Mouse (Mus musculus): ENCODE measurements at regions not wholly inside any gene's neighbourhood (a gene's known extent, or its start where the extent isn't known, plus 50 kb on each side); places are given as distances from the start of the nearest gene placed in this dataset.

GRCm38 (mm10) chr8:116203631-116204030, 301.1 kb upstream of the Dynlrb2 start:
- no peak for ATAC-seq (replicated peaks; ENCODE audit: extremely low read depth, insufficient read depth, low FRiP score)
- H3K36me3 ChIP-seq (ENCODE audit: control insufficient read depth, insufficient read depth): no peaks in the 10 kb centered on the region
- H3K27me3 ChIP-seq (ENCODE audit: control insufficient read depth, insufficient read depth, low read length): no peaks in the 10 kb centered on the region
- H3K9ac ChIP-seq (ENCODE audit: low read length): no peak overlapping the region
- peaks cover 3% of the 10 kb centered on the region; the same call in 1 of the 2 replicates for H3K9me3 ChIP-seq (replicated peaks; ENCODE audit: control insufficient read depth, low read length)
- no peaks in the 10 kb centered on the region for H3K4me1 ChIP-seq (ENCODE audit: control insufficient read depth, insufficient read depth, low read length)
- no peak overlapping the region for H3K4me2 ChIP-seq (ENCODE audit: low read depth, low read length)
- no peak overlapping the region for H3K27ac ChIP-seq (ENCODE audit: low read length)
- 60% methylated on average over 2 of the region's 2 CpGs for WGBS
- H3K4me3 ChIP-seq (ENCODE audit: low read length): no peak overlapping the region

DNA sequence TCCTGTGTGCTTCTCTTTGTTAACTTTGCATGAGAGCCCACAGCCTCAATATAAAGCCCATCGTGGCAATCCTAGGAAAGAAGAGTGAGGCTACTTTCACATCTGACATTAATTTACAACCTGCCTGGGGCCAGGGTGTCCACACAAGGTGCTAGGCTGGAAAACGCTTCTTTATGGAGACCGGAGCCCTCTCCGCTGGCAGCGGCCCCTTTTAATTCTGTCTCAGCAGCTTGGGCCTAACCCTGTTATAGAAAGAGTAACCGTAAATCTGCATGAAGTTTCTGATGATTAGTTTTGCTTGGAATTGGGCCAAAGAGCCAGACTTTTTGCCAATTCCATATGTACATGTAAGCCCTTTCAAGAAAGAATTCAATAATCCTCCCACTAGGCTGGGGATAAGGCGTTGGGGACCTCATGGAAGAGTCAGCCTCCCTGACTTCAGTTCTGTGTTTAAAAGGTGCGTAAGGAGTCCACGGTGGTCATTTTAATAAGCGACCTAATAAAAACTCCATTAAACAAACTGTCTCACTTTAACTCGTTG, 304.2 kb upstream of the Dynlrb2 start:
- H3K9ac ChIP-seq (ENCODE audit: low read length): no peak overlapping the region
- ATAC-seq (replicated peaks; ENCODE audit: extremely low read depth, insufficient read depth, low FRiP score): no peak
- no peaks in the 10 kb centered on the region for H3K27me3 ChIP-seq (ENCODE audit: control insufficient read depth, insufficient read depth, low read length)
- no peaks in the 10 kb centered on the region for H3K9me3 ChIP-seq (replicated peaks; ENCODE audit: control insufficient read depth, low read length)
- 73% methylated on average over 11 of the region's 11 CpGs for WGBS
- no peak overlapping the region for H3K4me2 ChIP-seq (ENCODE audit: low read depth, low read length)
- no peak overlapping the region for H3K27ac ChIP-seq (ENCODE audit: low read length)
- H3K4me3 ChIP-seq (ENCODE audit: low read length): no peak overlapping the region
- no peaks in the 10 kb centered on the region for H3K36me3 ChIP-seq (ENCODE audit: control insufficient read depth, insufficient read depth)
- no peaks in the 10 kb centered on the region for H3K4me1 ChIP-seq (ENCODE audit: control insufficient read depth, insufficient read depth, low read length)

DNA sequence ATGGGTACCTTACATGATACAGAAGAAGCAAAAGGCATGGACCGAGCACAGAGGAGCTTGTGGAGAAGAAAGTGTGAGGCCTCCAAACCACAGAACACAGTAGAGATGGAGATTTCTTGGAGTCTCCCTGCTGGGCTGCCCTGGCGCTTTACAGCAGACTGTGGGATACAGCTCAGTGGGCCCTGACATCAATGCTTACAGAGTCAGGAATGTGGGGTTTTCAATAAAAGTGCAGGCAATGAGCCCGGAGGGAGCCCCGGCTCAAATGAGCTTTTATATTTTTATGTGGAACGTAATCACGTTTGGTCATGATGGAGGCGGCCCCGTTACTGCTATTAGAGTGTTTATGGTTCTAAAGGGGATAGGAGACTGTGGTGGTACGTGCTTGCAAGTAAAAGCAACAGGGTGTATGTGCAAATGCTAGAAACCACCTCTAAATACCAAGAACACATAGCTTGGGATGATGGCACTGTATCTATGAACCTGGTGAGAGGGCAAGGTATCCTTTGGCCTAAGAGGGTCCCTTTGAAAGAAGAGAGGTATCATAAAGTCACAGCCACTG, 308.1 kb upstream of the Dynlrb2 start:
- no peaks in the 10 kb centered on the region for H3K9me3 ChIP-seq (replicated peaks; ENCODE audit: control insufficient read depth, low read length)
- no peaks in the 10 kb centered on the region for H3K36me3 ChIP-seq (ENCODE audit: control insufficient read depth, insufficient read depth)
- no peak overlapping the region for H3K9ac ChIP-seq (ENCODE audit: low read length)
- no peak for ATAC-seq (replicated peaks; ENCODE audit: extremely low read depth, insufficient read depth, low FRiP score)
- H3K4me2 ChIP-seq (ENCODE audit: low read depth, low read length): no peak overlapping the region
- no peaks in the 10 kb centered on the region for H3K4me1 ChIP-seq (ENCODE audit: control insufficient read depth, insufficient read depth, low read length)
- H3K27ac ChIP-seq (ENCODE audit: low read length): no peak overlapping the region
- H3K4me3 ChIP-seq (ENCODE audit: low read length): no peak overlapping the region
- 85% methylated on average over 9 of the region's 9 CpGs for WGBS
- no peaks in the 10 kb centered on the region for H3K27me3 ChIP-seq (ENCODE audit: control insufficient read depth, insufficient read depth, low read length)

DNA sequence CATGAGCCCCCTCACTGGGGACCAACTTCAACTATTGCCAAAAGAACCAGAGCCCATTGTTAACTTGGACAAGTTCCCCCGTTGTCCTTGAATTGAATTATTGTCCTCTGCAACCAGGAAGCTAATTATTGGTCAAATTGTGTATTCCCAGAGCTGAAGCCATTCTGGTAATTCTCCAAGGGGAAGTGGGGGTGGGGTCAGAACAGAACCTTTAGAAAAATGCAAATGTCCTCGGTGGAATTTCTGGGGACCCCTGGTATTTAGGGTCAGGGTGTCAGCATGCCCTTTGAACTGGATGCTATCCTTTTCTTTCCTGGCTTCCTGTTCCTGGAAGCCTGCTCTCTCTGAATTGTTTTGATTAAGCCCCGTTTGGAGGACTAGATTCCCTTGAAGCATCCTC, 312.7 kb upstream of the Dynlrb2 start:
- no peak overlapping the region for H3K27ac ChIP-seq (ENCODE audit: low read length)
- no peaks in the 10 kb centered on the region for H3K36me3 ChIP-seq (ENCODE audit: control insufficient read depth, insufficient read depth)
- no peaks in the 10 kb centered on the region for H3K27me3 ChIP-seq (ENCODE audit: control insufficient read depth, insufficient read depth, low read length)
- no peaks in the 10 kb centered on the region for H3K4me1 ChIP-seq (ENCODE audit: control insufficient read depth, insufficient read depth, low read length)
- no peak for ATAC-seq (replicated peaks; ENCODE audit: extremely low read depth, insufficient read depth, low FRiP score)
- H3K4me2 ChIP-seq (ENCODE audit: low read depth, low read length): no peak overlapping the region
- WGBS: 51% methylated on average over 3 of the region's 3 CpGs
- H3K4me3 ChIP-seq (ENCODE audit: low read length): no peak overlapping the region
- no peaks in the 10 kb centered on the region for H3K9me3 ChIP-seq (replicated peaks; ENCODE audit: control insufficient read depth, low read length)
- H3K9ac ChIP-seq (ENCODE audit: low read length): no peak overlapping the region

- H3K4me2 ChIP-seq (ENCODE audit: low read depth, low read length): no peak overlapping the region
Measured at GRCm38 (mm10) chr8:116185206-116185605, 319.6 kb upstream of the Dynlrb2 start.

GRCm38 (mm10) chr8:116184241-116184640, 320.5 kb upstream of the Dynlrb2 start:
- ATAC-seq (replicated peaks; ENCODE audit: extremely low read depth, insufficient read depth, low FRiP score): no peak
- H3K27ac ChIP-seq (ENCODE audit: low read length): no peak overlapping the region
- no peaks in the 10 kb centered on the region for H3K27me3 ChIP-seq (ENCODE audit: control insufficient read depth, insufficient read depth, low read length)
- H3K4me3 ChIP-seq (ENCODE audit: low read length): no peak overlapping the region
- 58% methylated on average over 8 of the region's 8 CpGs for WGBS
- no peaks in the 10 kb centered on the region for H3K36me3 ChIP-seq (ENCODE audit: control insufficient read depth, insufficient read depth)
- H3K9ac ChIP-seq (ENCODE audit: low read length): no peak overlapping the region
- no peaks in the 10 kb centered on the region for H3K4me1 ChIP-seq (ENCODE audit: control insufficient read depth, insufficient read depth, low read length)
- H3K9me3 ChIP-seq (replicated peaks; ENCODE audit: control insufficient read depth, low read length): no peaks in the 10 kb centered on the region
- no peak overlapping the region for H3K4me2 ChIP-seq (ENCODE audit: low read depth, low read length)

More at GRCm38 (mm10) chr8:116185206-116185605, 319.6 kb upstream of the Dynlrb2 start:
- Histone ChIP-seq H3K27me3 (ENCODE audit: control insufficient read depth, insufficient read depth, low read length) (no peaks in the 10 kb centered on the region), H3K9me3 (replicated peaks; ENCODE audit: control insufficient read depth, low read length) (no peaks in the 10 kb centered on the region), H3K27ac (ENCODE audit: low read length) (no peak overlapping the region), H3K36me3 (ENCODE audit: control insufficient read depth, insufficient read depth) (no peaks in the 10 kb centered on the region), H3K9ac (ENCODE audit: low read length) (no peak overlapping the region), H3K4me1 (ENCODE audit: control insufficient read depth, insufficient read depth, low read length) (no peaks in the 10 kb centered on the region), H3K4me3 (ENCODE audit: low read length) (no peak overlapping the region)
- 83% methylated on average over 7 of the region's 7 CpGs for WGBS
- no peak for ATAC-seq (replicated peaks; ENCODE audit: extremely low read depth, insufficient read depth, low FRiP score)

DNA sequence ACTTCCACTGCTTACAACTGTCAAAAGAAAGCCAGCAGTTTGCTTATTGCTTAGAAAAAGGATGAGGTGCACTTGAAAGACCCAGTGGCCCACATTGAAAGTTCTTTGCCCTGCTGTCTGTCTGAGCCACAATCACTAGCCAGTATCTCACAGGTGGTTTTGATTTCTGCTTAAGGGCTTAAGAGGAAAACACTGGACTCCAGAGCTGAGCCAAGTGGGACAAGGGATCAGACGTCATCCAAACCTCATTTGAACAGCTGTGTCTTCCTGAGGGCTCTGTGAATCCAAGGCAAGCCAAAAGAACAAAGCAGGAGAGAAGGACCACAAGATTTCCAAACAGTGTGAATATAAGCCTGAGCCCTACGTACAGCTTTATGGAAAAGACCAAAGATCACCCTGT, 326.8 kb upstream of the Dynlrb2 start:
- Histone ChIP-seq H3K9me3 (replicated peaks; ENCODE audit: control insufficient read depth, low read length) (no peaks in the 10 kb centered on the region), H3K27me3 (ENCODE audit: control insufficient read depth, insufficient read depth, low read length) (no peaks in the 10 kb centered on the region), H3K36me3 (ENCODE audit: control insufficient read depth, insufficient read depth) (no peaks in the 10 kb centered on the region), H3K4me2 (ENCODE audit: low read depth, low read length) (no peak overlapping the region), H3K9ac (ENCODE audit: low read length) (no peak overlapping the region), H3K4me3 (ENCODE audit: low read length) (no peak overlapping the region), H3K27ac (ENCODE audit: low read length) (no peak overlapping the region), H3K4me1 (ENCODE audit: control insufficient read depth, insufficient read depth, low read length) (no peaks in the 10 kb centered on the region)
- no peak for ATAC-seq (replicated peaks; ENCODE audit: extremely low read depth, insufficient read depth, low FRiP score)
- WGBS: 67% methylated on average over 2 of the region's 2 CpGs

DNA sequence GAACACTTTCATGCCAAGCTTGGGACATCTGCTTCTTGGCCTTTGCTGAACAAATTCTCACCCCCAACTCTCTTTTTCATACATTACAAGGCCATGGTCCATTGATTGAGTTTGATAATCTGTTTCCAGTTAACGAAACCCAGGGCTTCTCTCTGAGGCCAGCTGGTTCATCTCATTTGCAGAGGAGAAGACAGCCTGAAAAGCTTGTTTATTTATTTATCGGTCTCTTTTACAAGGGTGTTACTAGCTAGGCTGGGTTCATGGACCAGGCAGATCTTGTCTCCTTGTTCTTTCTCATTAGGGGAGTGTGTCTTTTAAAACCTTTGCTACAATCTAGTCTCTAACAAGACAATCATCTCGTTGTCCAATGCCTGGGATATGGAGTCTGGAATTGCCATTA, 329.9 kb upstream of the Dynlrb2 start:
- no peaks in the 10 kb centered on the region for H3K9me3 ChIP-seq (replicated peaks; ENCODE audit: control insufficient read depth, low read length)
- H3K4me2 ChIP-seq (ENCODE audit: low read depth, low read length): no peak overlapping the region
- ATAC-seq (replicated peaks; ENCODE audit: extremely low read depth, insufficient read depth, low FRiP score): no peak
- 44% methylated on average over 3 of the region's 3 CpGs for WGBS
- H3K4me3 ChIP-seq (ENCODE audit: low read length): no peak overlapping the region
- H3K4me1 ChIP-seq (ENCODE audit: control insufficient read depth, insufficient read depth, low read length): no peaks in the 10 kb centered on the region
- no peaks in the 10 kb centered on the region for H3K27me3 ChIP-seq (ENCODE audit: control insufficient read depth, insufficient read depth, low read length)
- H3K27ac ChIP-seq (ENCODE audit: low read length): no peak overlapping the region
- no peak overlapping the region for H3K9ac ChIP-seq (ENCODE audit: low read length)
- H3K36me3 ChIP-seq (ENCODE audit: control insufficient read depth, insufficient read depth): no peaks in the 10 kb centered on the region

- H3K4me3 ChIP-seq (ENCODE audit: low read length): no peak overlapping the region
- no peaks in the 10 kb centered on the region for H3K27me3 ChIP-seq (ENCODE audit: control insufficient read depth, insufficient read depth, low read length)
- H3K9me3 ChIP-seq (replicated peaks; ENCODE audit: control insufficient read depth, low read length): no peaks in the 10 kb centered on the region
- WGBS: 48% methylated on average over 1 of the region's 1 CpGs
- H3K9ac ChIP-seq (ENCODE audit: low read length): no peak overlapping the region
- H3K4me1 ChIP-seq (ENCODE audit: control insufficient read depth, insufficient read depth, low read length): no peaks in the 10 kb centered on the region
- H3K27ac ChIP-seq (ENCODE audit: low read length): no peak overlapping the region
- H3K36me3 ChIP-seq (ENCODE audit: control insufficient read depth, insufficient read depth): no peaks in the 10 kb centered on the region
- H3K4me2 ChIP-seq (ENCODE audit: low read depth, low read length): no peak overlapping the region
- ATAC-seq (replicated peaks; ENCODE audit: extremely low read depth, insufficient read depth, low FRiP score): no peak
Measured at GRCm38 (mm10) chr8:116173961-116174360, 330.8 kb upstream of the Dynlrb2 start.

Measured in heart, embryonic 16.5 days (tissue).